Mouse (Mus musculus) testis, adult 2 months (tissue): ENCODE measurements around the gene Gm9045. TPM values are rescaled to one million over a fixed set of nuclear protein-coding genes. Genes with fewer than 3 reads are reported as not detected.

ENCODE experiments used
- H3K27ac ChIP-seq: fragments of 200-500 bp; 2 replicates; pipeline ENCODE4 v1.5.1; 2012; ENCODE audit warnings: low read depth, low read length; ENCODE audit not compliant: control insufficient read depth, insufficient read depth
- H3K27me3 ChIP-seq: fragments of 200-500 bp; 2 replicates; pipeline ENCODE4 v1.6.1; 2012; ENCODE audit warnings: mild to moderate bottlenecking, low read length, moderate library complexity; ENCODE audit not compliant: control insufficient read depth, insufficient read depth
- H3K36me3 ChIP-seq: fragments of 200-500 bp; 2 replicates; pipeline ENCODE4 v1.6.1; 2012; ENCODE audit warnings: mild to moderate bottlenecking, low read length; ENCODE audit not compliant: control insufficient read depth, insufficient read depth
- H3K4me1 ChIP-seq: fragments of 200-500 bp; 2 replicates; pipeline ENCODE4 v1.6.1; 2012; ENCODE audit warnings: low read length; ENCODE audit not compliant: control insufficient read depth, insufficient read depth
- H3K4me3 ChIP-seq: fragments of 200-500 bp; 2 replicates; pipeline ENCODE4 v1.5.1; 2012; ENCODE audit warnings: low read depth, mild to moderate bottlenecking, low read length, moderate library complexity, mixed read lengths; ENCODE audit not compliant: control insufficient read depth
- CTCF ChIP-seq: fragments of 200-500 bp; IDR thresholded peaks from 2 replicates; pipeline ENCODE4 v1.5.1; 2012; ENCODE audit warnings: low read depth, mild to moderate bottlenecking, inconsistent platforms, low read length, moderate library complexity; ENCODE audit not compliant: control insufficient read depth, insufficient read depth, insufficient replicate concordance
- POLR2A ChIP-seq: fragments of 200-500 bp; IDR thresholded peaks from 2 replicates; pipeline ENCODE4 v1.6.1; 2012; ENCODE audit warnings: low read depth, mild to moderate bottlenecking, inconsistent platforms, low read length, moderate library complexity; ENCODE audit not compliant: control insufficient read depth
- polyA plus RNA-seq: library from polyadenylated mRNA; depleted of rRNA; stranded (reverse); fragments of >200 nt; gene quantifications from 2 replicates; pipeline ENCODE4 v1.2.3, GENCODE M21; 2012; rRNA removed

Gm9045 gene
- polyA plus RNA-seq, 1 experiment, result not detected

DNA sequence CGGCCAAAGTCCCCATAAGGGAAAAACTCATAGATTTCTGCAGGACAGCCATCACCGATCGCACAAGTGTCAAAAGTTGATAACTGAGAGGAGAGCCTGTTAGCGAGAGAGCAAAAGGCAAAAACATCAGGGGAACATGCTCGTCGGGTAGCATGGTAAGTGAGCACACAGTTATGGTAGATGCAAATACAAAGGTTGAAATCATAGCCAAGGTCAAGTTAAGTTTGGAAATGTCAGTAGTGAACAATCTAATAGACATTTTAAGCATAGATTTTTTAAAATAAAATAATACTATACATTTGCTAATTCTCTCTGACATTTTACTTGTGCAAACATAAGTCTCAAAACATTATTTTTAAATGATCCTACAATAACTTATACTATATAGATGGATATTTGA lies 42.7 kb downstream of the Gm9045 start, which contains the start of gene Iltifb:
TSS of gene Iltifb (minus strand) at position 101 of the 400 bp plus-strand sequence.
- Histone ChIP-seq H3K4me1 (no peaks in the 10 kb centered on the region), H3K36me3 (no peaks in the 10 kb centered on the region), H3K27ac (no peak within 1 kb of the TSS), H3K27me3 (no peaks in the 10 kb centered on the region), H3K4me3 (no peak within 1 kb of the TSS)
- no peak for TF ChIP-seq POLR2A
- no peak for TF ChIP-seq CTCF

Other genes starting within 250 kb of the Gm9045 start
- 45.0 and 52.4 TPM in 2 replicates for gene Mdm1, start 196.0 kb downstream of the Gm9045 start, polyA plus RNA-seq
- gene Il22, start 132.9 kb downstream of the Gm9045 start, polyA plus RNA-seq, result not detected in 2 replicates
- gene Gm32717, start 97.1 kb downstream of the Gm9045 start, polyA plus RNA-seq, result not detected in 2 replicates
- not detected in 2 replicates for gene Gm32802, start 79.1 kb downstream of the Gm9045 start, polyA plus RNA-seq
- not detected in 2 replicates for gene Iltifb, start 42.8 kb downstream of the Gm9045 start, polyA plus RNA-seq
- not detected in 2 replicates for gene Gm9040, start 10.9 kb downstream of the Gm9045 start, polyA plus RNA-seq
- gene Gm9044, start 5.4 kb downstream of the Gm9045 start, polyA plus RNA-seq, result not detected in 2 replicates
- gene Gm9046, start 5.4 kb upstream of the Gm9045 start, polyA plus RNA-seq, result not detected in 2 replicates
- gene Gm9048, start 10.8 kb upstream of the Gm9045 start, polyA plus RNA-seq, result not detected in 2 replicates
- not detected in 2 replicates for gene Gm9049, start 16.3 kb upstream of the Gm9045 start, polyA plus RNA-seq
- not detected in 2 replicates for gene Ifng, start 103.2 kb upstream of the Gm9045 start, polyA plus RNA-seq